Mouse (Mus musculus): ENCODE measurements at regions not wholly inside any gene's neighbourhood (a gene's known extent, or its start where the extent isn't known, plus 50 kb on each side); places are given as distances from the start of the nearest gene placed in this dataset.

- DNase-seq, result no peak
- no peak for ATAC-seq
- H3K27me3 ChIP-seq (ENCODE audit: insufficient read depth, low read length), result no peaks in the 10 kb centered on the region
- TF ChIP-seq CTCF (IDR thresholded peaks at IDR 0.05; ENCODE audit: low read depth) (no peak), EP300 (IDR thresholded peaks at IDR 0.05; ENCODE audit: low read depth) (no peak)
- H3K27ac ChIP-seq (ENCODE audit: low read depth), result no peak overlapping the region
- H3K36me3 ChIP-seq (replicated peaks; ENCODE audit: insufficient read depth, low read length), result no peaks in the 10 kb centered on the region
- H3K9ac ChIP-seq (replicated peaks), result no peak overlapping the region
- H3K4me3 ChIP-seq (ENCODE audit: low read depth, low read length), result no peak overlapping the region
- no peak overlapping the region for H3K4me2 ChIP-seq (ENCODE audit: low read depth, low read length)
- no peaks in the 10 kb centered on the region for H3K4me1 ChIP-seq (ENCODE audit: insufficient read depth)
- no peaks in the 10 kb centered on the region for H3K9me3 ChIP-seq (ENCODE audit: low read length)
- 72% methylated on average over 11 of the region's 11 CpGs for WGBS (ENCODE audit: insufficient replicate concordance)
Measured at GRCm38 (mm10) chr11:19246390-19247114, 227.8 kb upstream of the Meis1 start.

DNA sequence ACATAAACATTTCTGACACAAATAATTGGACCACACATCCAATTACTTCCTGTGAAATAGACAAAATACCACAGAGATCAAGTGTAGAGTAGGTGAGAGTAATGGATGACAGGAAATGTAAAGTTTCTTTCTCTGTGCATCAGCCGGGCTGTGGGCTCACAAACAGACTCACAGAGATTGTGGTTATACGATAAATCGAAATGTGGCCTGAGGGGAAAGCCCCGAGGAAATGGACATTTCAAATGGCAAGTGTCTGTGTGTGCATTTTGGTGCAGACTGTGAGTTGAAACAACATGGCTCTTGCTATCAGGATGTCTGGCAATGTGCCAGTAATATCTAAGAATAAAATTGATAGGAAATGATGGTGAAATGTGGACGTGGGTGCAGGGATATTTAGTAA, 234.8 kb upstream of the Meis1 start:
- Histone ChIP-seq H3K4me3 (ENCODE audit: low read depth, low read length) (no peak overlapping the region), H3K9me3 (ENCODE audit: low read length) (no peaks in the 10 kb centered on the region), H3K4me1 (ENCODE audit: insufficient read depth) (no peaks in the 10 kb centered on the region), H3K9ac (replicated peaks) (no peak overlapping the region), H3K27ac (ENCODE audit: low read depth) (no peak overlapping the region), H3K27me3 (ENCODE audit: insufficient read depth, low read length) (no peaks in the 10 kb centered on the region), H3K4me2 (ENCODE audit: low read depth, low read length) (no peak overlapping the region), H3K36me3 (replicated peaks; ENCODE audit: insufficient read depth, low read length) (no peaks in the 10 kb centered on the region)
- ATAC-seq (no peak), DNase-seq (no peak)
- WGBS (ENCODE audit: insufficient replicate concordance), result 56% methylated on average over 5 of the region's 5 CpGs
- TF ChIP-seq EP300 (IDR thresholded peaks at IDR 0.05; ENCODE audit: low read depth) (no peak), CTCF (IDR thresholded peaks at IDR 0.05; ENCODE audit: low read depth) (no peak)

GRCm38 (mm10) chr11:19254183-19254582, 235.4 kb upstream of the Meis1 start:
- Histone ChIP-seq H3K27ac (ENCODE audit: low read depth) (no peak overlapping the region), H3K9me3 (ENCODE audit: low read length) (no peaks in the 10 kb centered on the region), H3K4me3 (ENCODE audit: low read depth, low read length) (no peak overlapping the region), H3K4me2 (ENCODE audit: low read depth, low read length) (no peak overlapping the region), H3K27me3 (ENCODE audit: insufficient read depth, low read length) (no peaks in the 10 kb centered on the region), H3K36me3 (replicated peaks; ENCODE audit: insufficient read depth, low read length) (no peaks in the 10 kb centered on the region), H3K4me1 (ENCODE audit: insufficient read depth) (no peaks in the 10 kb centered on the region), H3K9ac (replicated peaks) (no peak overlapping the region)
- 52% methylated on average over 4 of the region's 4 CpGs for WGBS (ENCODE audit: insufficient replicate concordance)
- DNase-seq, result no peak
- TF ChIP-seq CTCF (IDR thresholded peaks at IDR 0.05; ENCODE audit: low read depth) (no peak), EP300 (IDR thresholded peaks at IDR 0.05; ENCODE audit: low read depth) (no peak)
- no peak for ATAC-seq

DNA sequence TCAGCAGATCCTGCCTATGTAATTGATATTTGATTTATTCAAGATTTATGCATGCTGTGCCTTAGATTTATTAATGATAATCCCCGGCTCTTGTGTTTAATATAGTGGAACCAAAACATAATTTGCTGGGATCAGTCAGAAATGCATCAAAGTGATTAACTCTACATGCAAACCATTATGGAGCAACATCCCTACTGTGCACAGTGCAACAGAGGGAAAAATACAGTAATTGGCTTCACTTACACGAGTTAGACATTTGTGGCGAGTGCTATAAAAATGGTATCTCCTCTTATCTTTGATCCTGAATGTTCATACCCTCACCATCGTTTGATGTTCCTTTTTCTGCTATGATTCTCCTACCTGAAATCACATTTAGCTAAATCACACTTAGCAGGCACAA, 238.8 kb upstream of the Meis1 start:
- TF ChIP-seq CTCF (IDR thresholded peaks at IDR 0.05; ENCODE audit: low read depth) (no peak), EP300 (IDR thresholded peaks at IDR 0.05; ENCODE audit: low read depth) (no peak)
- H3K27me3 ChIP-seq (ENCODE audit: insufficient read depth, low read length), result no peaks in the 10 kb centered on the region
- no peaks in the 10 kb centered on the region for H3K4me1 ChIP-seq (ENCODE audit: insufficient read depth)
- H3K4me3 ChIP-seq (ENCODE audit: low read depth, low read length), result no peak overlapping the region
- DNase-seq (no peak), ATAC-seq (no peak)
- H3K27ac ChIP-seq (ENCODE audit: low read depth), result no peak overlapping the region
- H3K9ac ChIP-seq (replicated peaks), result no peak overlapping the region
- 75% methylated on average over 4 of the region's 4 CpGs for WGBS (ENCODE audit: insufficient replicate concordance)
- no peak overlapping the region for H3K4me2 ChIP-seq (ENCODE audit: low read depth, low read length)
- H3K9me3 ChIP-seq (ENCODE audit: low read length), result no peaks in the 10 kb centered on the region
- no peaks in the 10 kb centered on the region for H3K36me3 ChIP-seq (replicated peaks; ENCODE audit: insufficient read depth, low read length)

DNA sequence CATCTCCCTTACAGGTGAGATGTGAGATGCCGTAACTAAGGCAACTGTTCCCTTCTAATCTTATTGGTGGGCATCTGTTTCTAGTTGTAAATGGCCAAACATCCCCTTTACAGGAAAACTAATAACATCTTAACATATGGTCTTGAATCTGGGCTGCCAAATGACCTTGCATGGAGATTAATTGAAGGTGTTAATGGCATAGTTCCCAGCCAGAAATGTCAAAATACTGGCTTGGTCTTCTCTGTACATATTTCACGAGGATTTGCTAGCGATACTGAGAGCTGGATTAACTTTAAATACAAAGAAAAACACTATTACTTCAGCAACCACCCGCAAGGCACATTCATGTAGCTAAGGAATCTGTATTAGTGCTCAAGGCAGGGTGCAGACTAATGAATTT, 244.0 kb upstream of the Meis1 start:
- Histone ChIP-seq H3K9ac (replicated peaks) (no peak overlapping the region), H3K4me1 (ENCODE audit: insufficient read depth) (no peaks in the 10 kb centered on the region), H3K27ac (ENCODE audit: low read depth) (no peak overlapping the region), H3K27me3 (ENCODE audit: insufficient read depth, low read length) (no peaks in the 10 kb centered on the region), H3K9me3 (ENCODE audit: low read length) (no peaks in the 10 kb centered on the region), H3K36me3 (replicated peaks; ENCODE audit: insufficient read depth, low read length) (no peaks in the 10 kb centered on the region), H3K4me2 (ENCODE audit: low read depth, low read length) (no peak overlapping the region), H3K4me3 (ENCODE audit: low read depth, low read length) (no peak overlapping the region)
- TF ChIP-seq EP300 (IDR thresholded peaks at IDR 0.05; ENCODE audit: low read depth), result no peak
- TF ChIP-seq CTCF (IDR thresholded peaks at IDR 0.05; ENCODE audit: low read depth), result no peak
- no peak for ATAC-seq
- WGBS (ENCODE audit: insufficient replicate concordance), result 73% methylated on average over 4 of the region's 4 CpGs
- DNase-seq, result no peak

DNA sequence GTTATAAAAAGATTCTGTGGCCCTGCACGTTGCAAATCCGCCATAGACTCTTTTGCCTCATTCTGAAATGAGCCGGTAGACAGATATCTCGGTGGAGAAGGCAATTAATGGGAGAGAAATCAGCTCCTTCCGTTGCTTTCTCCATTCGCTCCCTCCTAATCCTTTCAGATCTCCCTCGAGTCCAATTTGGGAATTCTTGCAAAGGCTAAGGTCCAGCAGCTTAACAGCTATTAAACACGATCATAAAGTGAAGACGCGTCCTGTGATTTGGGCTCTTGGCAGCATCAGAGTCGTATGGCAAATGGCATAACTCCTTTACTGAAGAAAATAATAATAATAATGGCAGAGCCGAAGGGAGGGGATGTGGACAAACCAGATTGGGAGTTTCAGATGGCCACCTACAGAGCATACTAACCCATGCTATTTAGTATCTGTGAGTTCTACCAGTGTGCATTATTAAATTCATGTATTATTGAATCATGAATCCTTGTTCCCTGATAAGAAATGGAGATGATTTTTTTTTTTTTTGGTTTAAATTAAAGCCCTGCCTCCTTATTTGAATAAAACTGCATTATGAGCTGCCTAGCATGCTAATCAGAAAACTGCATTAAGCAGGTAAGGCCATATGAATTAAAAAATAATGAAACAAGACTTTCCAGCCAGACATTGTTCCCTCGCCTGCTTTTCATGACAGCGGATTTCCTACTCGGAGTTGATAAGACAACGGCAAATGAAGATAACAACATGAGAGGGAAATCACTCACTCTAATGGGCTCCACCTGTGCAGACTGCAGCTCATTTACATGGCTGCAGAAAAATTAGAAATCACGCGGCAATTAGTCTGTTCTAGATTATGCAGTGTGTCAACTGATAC, 246.2 kb upstream of the Meis1 start:
- Histone ChIP-seq H3K27me3 (ENCODE audit: insufficient read depth, low read length) (no peaks in the 10 kb centered on the region), H3K27ac (ENCODE audit: low read depth) (no peak overlapping the region), H3K4me1 (ENCODE audit: insufficient read depth) (no peaks in the 10 kb centered on the region), H3K4me3 (ENCODE audit: low read depth, low read length) (no peak overlapping the region), H3K36me3 (replicated peaks; ENCODE audit: insufficient read depth, low read length) (no peaks in the 10 kb centered on the region), H3K9ac (replicated peaks) (no peak overlapping the region), H3K9me3 (ENCODE audit: low read length) (no peaks in the 10 kb centered on the region), H3K4me2 (ENCODE audit: low read depth, low read length) (no peak overlapping the region)
- ATAC-seq (no peak), DNase-seq (no peak)
- TF ChIP-seq CTCF (IDR thresholded peaks at IDR 0.05; ENCODE audit: low read depth) (no peak), EP300 (IDR thresholded peaks at IDR 0.05; ENCODE audit: low read depth) (no peak)
- WGBS (ENCODE audit: insufficient replicate concordance), result 78% methylated on average over 18 of the region's 18 CpGs
